Mouse (Mus musculus) heart, postnatal 4 days (tissue): Measurements from ENCODE around the gene Hsdl1. TPM values are rescaled to one million over a fixed set of nuclear protein-coding genes. Genes with fewer than 3 reads are reported as not detected.
A peak's percentile ranks its signal among the peaks of the same experiment; 100 is the strongest.

Experiments
- DNase-seq: peaks from one replicate; pipeline ENCODE4 v3.0.0; 2021
- total RNA-seq, 2 experiments: library from RNA; stranded (reverse); gene quantifications; 2 replicates each; pipeline ENCODE4 v1.2.3; 2021

The Hsdl1 gene
- 10 to 100 TPM; 18.4 to 20.2 TPM for total RNA-seq

GRCm38 (mm10) chr8:119574437-119575365 is at the start of gene Hsdl1, which contains the start of gene Dnaaf1:
TSS of gene Hsdl1 (minus strand) at chr8:119575183.
TSS of gene Dnaaf1 (plus strand) at chr8:119575235.
- peak; percentile 98 for DNase-seq

- no peak for DNase-seq
Observed at GRCm38 (mm10) chr8:119623744-119624143, 48.8 kb upstream of the Hsdl1 start.

GRCm38 (mm10) chr8:119623061-119623460 is 48.1 kb upstream of the Hsdl1 start:
- DNase-seq: no peak

GRCm38 (mm10) chr8:119622555-119622954 is 47.6 kb upstream of the Hsdl1 start:
- no peak for DNase-seq

- DNase-seq: no peak
Observed at GRCm38 (mm10) chr8:119620848-119621465, 46.0 kb upstream of the Hsdl1 start.

- DNase-seq: no peak
Observed at GRCm38 (mm10) chr8:119620116-119620840, 45.3 kb upstream of the Hsdl1 start.

GRCm38 (mm10) chr8:119618887-119619286 is 43.9 kb upstream of the Hsdl1 start:
- no peak for DNase-seq

GRCm38 (mm10) chr8:119617586-119617985 is 42.6 kb upstream of the Hsdl1 start:
- no peak for DNase-seq

- no peak for DNase-seq
Observed at GRCm38 (mm10) chr8:119616811-119617210, 41.8 kb upstream of the Hsdl1 start.

GRCm38 (mm10) chr8:119616358-119616757 is 41.4 kb upstream of the Hsdl1 start:
- DNase-seq: no peak

GRCm38 (mm10) chr8:119615096-119615495 is 40.1 kb upstream of the Hsdl1 start:
- DNase-seq: no peak

- DNase-seq: no peak
Observed at GRCm38 (mm10) chr8:119612471-119612870, 37.5 kb upstream of the Hsdl1 start, which contains the start of gene Adad2. TSS of gene Adad2 (plus strand) at chr8:119612747.

GRCm38 (mm10) chr8:119606224-119606623 is 31.2 kb upstream of the Hsdl1 start:
- no peak for DNase-seq

- DNase-seq: peak; percentile 96
Observed at GRCm38 (mm10) chr8:119604996-119605395, 30.0 kb upstream of the Hsdl1 start, which contains the start of gene Taf1c. TSS of gene Taf1c (minus strand) at chr8:119605222.

- DNase-seq: no peak
Observed at GRCm38 (mm10) chr8:119604398-119604803, 29.4 kb upstream of the Hsdl1 start.

- DNase-seq: no peak
Observed at GRCm38 (mm10) chr8:119603771-119604170, 28.8 kb upstream of the Hsdl1 start.

- DNase-seq: no peak
Observed at GRCm38 (mm10) chr8:119591456-119591855, 16.5 kb upstream of the Hsdl1 start.

GRCm38 (mm10) chr8:119590348-119590747 is 15.4 kb upstream of the Hsdl1 start:
- DNase-seq: no peak

- DNase-seq: no peak
Observed at GRCm38 (mm10) chr8:119588844-119589243, 13.9 kb upstream of the Hsdl1 start.

- DNase-seq: no peak
Observed at GRCm38 (mm10) chr8:119588321-119588720, 13.3 kb upstream of the Hsdl1 start.

- no peak for DNase-seq
Observed at GRCm38 (mm10) chr8:119585901-119586300, 10.9 kb upstream of the Hsdl1 start.

GRCm38 (mm10) chr8:119580441-119581161 is 5.6 kb upstream of the Hsdl1 start:
- DNase-seq: no peak
